Mouse (Mus musculus) right cerebral cortex, postnatal 14 days (tissue): ENCODE measurements around the gene Tdrd12.
"Not testable (repeated sequence)": the region's sequence is repeated elsewhere in the genome, so short reads cannot be mapped to it uniquely, and the experiment has no call there.

Source experiments
- DNase-seq: peaks from one replicate; pipeline ENCODE4 v3.0.0; 2022

Tdrd12 gene

DNA sequence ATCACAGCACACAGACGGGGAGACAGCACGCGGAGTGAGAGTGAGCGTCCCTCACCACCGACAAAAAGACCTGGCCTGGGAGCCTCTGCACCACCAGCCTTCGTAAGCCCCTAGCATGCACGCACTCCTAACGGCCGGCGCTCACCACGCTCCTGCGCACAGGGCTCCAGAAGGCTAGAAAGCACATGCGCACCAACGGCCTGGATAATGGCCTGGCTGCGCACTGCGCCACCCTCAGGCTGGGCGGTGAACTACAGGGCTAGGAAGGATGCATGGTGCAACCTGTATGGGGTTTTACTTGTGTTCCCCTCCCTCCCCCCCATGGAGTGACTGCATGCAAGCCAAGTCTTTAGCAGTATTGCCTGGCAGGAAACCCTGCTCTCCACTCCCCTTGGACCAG, at the start of gene Tdrd12:
Gene Tdrd12, minus strand, starts transcription at position 184 of the 400 bp plus-strand sequence.
- DNase-seq = no peak

DNA sequence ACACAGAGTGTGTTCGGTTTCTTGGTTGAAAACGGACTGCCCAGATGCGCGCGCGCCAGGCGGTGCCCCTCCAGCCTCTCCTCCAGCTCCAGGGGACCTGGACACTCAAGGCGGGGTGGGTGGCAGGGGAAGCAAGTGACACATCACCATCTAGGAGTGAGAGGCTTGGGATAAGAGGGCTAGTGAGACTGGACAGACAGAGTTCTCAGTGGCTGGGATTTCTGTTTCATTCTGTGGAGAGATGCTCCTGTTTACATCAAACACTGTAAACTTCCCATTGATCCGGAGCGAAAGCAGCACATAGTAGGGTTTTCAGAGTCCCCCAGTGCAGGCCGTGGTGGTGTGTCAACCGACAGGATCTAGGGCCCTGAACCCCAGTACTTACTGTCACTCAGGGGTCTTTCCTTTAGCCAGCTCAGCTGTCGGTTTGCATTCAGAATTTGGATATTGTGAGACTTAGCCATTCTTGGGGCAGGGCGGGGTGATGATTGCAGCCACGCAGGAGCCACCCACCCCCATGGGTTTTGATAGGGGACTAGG, 49.4 kb upstream of the Tdrd12 start:
- no peak for DNase-seq

DNA sequence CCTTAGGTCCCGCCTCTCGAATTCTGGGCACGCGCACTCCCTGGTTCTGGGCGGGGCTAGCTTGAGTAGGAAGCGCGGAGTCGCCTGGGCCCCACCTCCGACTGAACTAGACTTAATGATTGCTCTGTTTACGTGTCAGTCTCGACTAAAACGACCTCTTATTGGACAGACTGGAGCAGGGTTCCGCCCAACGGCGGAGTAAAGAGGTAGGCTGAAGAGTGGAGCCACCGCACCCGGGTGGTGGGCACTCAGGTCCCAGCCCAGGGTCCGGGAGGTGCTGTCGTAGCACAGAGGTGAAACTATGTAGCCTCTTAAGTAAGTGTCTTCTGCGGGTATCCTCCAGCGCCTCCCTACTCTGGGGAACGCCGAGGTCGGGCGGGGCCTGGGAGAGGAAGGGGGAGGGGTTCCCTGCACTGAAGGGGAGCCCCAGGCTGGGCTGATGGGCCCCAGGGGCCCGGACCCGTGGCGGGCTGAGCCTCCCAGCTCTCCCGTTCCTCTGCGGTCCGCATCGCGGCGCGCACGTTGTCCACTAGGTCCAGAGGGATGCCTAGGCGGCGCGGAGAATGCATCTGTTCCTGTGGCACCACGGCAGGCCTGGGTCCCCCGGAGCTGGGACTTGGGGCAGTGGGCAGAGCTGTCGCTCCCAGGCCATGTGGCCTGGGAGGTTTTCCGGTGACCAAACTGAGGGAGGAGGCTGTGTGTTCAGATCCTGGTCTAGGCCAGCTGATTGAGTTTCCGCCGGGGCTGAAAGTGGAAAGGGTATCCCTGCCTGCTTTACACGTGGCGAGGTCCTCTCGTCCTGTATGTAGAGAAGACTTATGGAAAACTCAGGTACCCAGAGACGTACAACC, 48.7 kb upstream of the Tdrd12 start, which contains the start of gene Ankrd27:
Gene Ankrd27, plus strand, starts transcription at position 190 of the 851 bp plus-strand sequence.
- DNase-seq = peak; percentile 91

GRCm38 (mm10) chr7:35585191-35586054, 47.9 kb upstream of the Tdrd12 start, which contains the start of gene Rgs9bp:
TSS of gene Rgs9bp (minus strand) at chr7:35585582.
- DNase-seq = no peak

- no peak for DNase-seq
These were observed 47.2 kb upstream of the Tdrd12 start for GRCm38 (mm10) chr7:35584786-35585190.

GRCm38 (mm10) chr7:35584068-35584785, 46.7 kb upstream of the Tdrd12 start:
- DNase-seq = no peak

DNA sequence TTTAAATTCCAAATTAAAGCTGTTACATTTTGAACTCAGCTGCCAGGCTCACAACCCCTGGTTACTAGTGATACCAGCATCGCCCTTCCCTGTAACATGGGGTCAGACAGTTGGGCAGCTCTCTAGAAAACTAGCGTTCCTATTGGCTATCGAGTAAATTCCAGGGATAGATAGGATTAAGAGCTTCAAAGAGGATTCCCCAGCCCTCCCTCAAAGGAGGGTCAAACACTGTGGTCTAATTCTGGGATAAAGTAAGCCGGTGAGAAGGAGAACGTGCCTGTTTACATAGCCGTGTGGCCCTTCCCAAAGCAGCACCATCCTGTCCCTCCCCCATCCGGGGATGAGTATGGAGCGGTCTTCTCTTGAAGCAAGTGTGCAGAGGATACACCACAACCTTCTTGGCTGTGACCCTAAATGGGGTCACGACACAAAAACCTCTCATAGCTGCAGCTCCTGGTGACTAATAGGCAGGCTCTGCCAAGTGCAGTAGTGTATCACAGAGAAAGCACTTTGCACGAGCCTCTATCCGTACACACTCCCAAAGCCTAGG, 46.0 kb upstream of the Tdrd12 start:
- no peak for DNase-seq

DNA sequence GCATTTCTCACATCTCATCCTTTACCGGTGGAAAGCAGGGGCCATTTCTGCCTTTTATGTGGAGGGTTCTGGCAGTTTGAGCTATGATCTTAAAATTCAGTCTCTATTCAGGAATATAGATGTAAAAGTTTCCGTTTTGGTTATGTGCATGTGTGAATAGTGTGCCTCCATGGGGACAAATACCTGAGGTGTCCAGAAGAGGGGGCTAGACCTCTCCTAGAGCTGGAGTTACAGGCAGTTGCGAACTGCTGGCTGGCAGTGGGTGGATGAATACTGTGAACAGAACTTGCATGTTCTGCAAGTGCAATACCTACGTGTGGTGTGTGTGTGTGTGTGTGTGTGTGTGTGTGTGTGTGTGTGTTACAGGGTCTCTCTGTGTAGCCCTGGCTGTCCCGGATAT, 45.2 kb upstream of the Tdrd12 start:
- no peak for DNase-seq

- no peak for DNase-seq
These were observed 42.3 kb upstream of the Tdrd12 start for GRCm38 (mm10) chr7:35579849-35580248.

GRCm38 (mm10) chr7:35570883-35571282, 33.3 kb upstream of the Tdrd12 start:
- not testable (repeated sequence) for DNase-seq

- not testable (repeated sequence) for DNase-seq
These were observed 32.2 kb upstream of the Tdrd12 start for GRCm38 (mm10) chr7:35569724-35570123.

GRCm38 (mm10) chr7:35565965-35566364, 28.4 kb upstream of the Tdrd12 start:
- DNase-seq = not testable (repeated sequence)

DNA sequence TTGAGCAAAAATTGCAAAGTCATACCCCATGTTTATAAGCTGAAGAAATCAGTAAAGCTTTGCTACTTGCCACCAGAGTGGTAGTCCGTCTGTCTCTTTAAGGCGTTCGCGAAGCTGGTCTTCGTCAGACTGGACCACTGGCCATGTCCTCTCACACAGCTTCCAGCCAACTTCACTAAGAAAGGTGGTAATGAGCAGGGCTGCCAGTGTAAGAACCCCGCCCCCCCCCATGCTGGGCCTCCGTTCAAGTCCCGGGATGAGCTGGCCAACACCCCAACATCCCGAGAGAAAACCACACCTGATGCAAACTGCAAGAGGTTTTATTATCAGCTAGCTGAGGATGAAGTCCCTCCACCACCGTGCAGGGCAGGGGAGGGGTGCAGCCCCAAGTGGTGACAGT, 27.3 kb upstream of the Tdrd12 start:
- not testable (repeated sequence) for DNase-seq

DNA sequence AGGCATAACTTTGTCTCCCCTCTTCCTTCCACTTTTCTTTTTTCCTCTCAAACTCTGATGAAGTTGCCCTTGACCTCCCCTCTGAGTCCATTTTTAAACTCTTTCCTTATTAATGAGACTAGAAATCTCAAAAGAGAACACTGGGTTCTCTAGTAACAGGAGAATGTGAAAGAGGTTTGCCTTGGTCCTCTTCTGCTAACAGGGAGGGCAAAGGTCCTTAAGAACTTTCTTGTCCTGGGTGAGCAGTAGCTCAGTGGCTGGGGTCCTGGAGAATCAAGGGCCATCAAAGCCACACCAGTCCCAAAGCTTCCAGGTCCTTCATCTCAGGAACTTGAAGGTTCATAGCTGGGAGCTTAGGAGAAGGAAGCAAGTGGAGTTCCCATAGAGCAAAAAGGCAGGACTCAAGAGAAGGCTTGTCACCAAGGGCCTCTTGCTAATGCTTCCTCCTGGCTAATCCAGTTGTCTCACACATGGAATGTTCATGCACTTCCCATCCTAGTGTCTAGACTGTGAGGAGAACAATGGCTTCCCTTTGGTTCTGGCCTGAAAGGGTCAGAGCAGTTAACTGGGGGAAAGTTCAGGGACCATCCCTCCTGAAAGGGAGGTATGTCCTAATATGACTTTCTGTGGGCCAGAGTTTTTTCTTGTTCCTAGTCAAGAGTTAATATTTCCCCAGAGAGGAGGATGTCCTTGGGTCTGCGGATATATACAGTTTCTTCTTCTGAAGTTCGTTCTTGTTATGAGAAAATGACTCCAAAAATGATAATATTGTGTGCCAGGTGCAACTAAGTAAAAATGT, 26.7 kb upstream of the Tdrd12 start:
- DNase-seq = no peak

GRCm38 (mm10) chr7:35563071-35563470, 25.5 kb upstream of the Tdrd12 start:
- no peak for DNase-seq

DNA sequence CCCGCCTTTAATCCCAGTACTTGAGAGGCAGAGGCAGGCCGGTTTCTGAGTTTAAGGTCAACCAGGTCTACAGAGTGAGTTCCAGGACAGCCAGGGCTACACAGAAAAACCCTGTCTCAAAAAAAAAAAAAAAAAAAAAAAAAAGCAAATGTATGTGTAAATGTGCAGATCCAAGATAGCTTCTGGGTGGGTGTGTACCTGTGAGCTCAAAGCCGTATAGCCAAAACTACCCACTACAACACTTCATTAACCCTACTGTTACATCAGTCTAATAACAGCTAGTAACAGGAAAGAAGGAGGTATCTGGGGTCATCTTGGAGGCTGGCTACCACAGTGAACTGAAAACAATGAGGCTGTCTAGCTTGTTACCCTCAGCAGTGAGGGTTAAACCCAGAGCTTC, 22.3 kb upstream of the Tdrd12 start:
- no peak for DNase-seq

DNA sequence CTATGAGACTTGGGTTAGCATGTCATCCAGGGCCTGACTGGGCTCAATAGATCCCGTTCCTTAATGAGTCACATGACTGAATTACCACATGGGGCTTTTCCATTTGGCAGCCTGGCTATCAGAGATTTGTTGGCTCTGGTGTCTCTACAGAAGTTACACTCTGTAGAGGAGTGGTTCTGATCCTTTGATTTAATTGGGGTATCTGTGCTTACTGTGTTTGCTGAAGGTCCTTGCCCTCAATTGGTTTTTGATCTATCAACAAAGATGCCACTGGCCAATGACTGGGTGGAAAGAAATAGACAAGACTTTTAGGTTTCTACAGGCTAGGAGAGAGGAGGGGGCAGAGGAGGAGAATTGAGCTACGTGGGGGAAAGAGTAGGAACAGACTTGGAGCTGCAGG, 21.1 kb upstream of the Tdrd12 start:
- no peak for DNase-seq

GRCm38 (mm10) chr7:35557577-35557976, 20.0 kb upstream of the Tdrd12 start:
- DNase-seq = no peak

DNA sequence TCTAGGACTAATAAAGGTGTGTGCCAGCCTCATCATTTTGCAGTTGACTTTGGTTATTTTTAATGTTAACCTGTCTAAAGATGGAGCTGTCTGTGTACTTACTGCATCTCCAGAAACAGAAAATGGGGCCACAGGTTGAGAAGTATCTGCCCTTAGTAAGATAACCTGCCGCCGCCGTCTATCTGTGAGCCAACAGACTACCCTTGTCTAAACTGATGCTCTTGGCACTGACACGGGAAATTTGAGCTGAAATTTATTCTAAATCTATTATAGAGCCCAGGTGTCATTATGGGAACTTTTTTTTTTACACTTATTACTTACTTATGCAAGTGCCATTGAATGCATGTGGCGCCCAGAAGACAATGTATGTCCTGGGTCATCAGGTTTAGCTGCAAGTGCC, 19.4 kb upstream of the Tdrd12 start:
- DNase-seq = no peak

DNA sequence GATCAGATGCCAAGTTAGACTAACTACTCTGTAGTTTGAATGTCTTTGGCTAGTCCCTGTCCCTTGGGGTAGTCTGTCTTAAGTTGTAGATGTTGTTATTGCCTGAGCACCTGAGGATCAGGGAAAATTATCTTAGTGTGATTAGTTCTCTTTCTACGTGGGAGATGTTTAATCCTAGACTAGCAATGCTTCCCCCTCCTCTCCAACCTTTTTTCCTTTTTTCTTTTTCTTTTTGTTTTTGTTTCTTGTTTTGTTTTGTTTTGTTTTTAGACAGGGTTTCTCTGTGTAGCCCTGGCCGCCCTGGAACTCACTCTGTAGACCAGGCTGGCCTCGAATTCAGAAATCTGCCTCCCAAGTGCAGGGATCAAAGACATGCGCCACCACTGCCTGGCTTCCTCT, 18.7 kb upstream of the Tdrd12 start, which contains the start of gene Nudt19:
Gene Nudt19, minus strand, starts transcription at position 100 of the 399 bp plus-strand sequence.
- DNase-seq = no peak
